Mouse (Mus musculus) heart, embryonic 15.5 days (tissue): ENCODE results near the gene Olfr1420. TPM values are rescaled to one million over a fixed set of nuclear protein-coding genes. Genes with fewer than 3 reads are reported as not detected.
"Not testable (repeated sequence)": the region's sequence is repeated elsewhere in the genome, so short reads cannot be mapped to it uniquely, and the experiment has no call there.

Source experiments
- ATAC-seq: fragments of 200-750 bp; cut with Nextera tagmentation; replicated peaks from 2 replicates; pipeline ENCODE4 v1.8.0; 2017; ENCODE audit warnings: low read depth, moderate TSS enrichment; ENCODE audit not compliant: insufficient number of reproducible peaks, insufficient read depth, low FRiP score
- H3K27ac ChIP-seq: fragments of 300-500 bp; sonication (generic); 2 replicates; pipeline ENCODE4 v1.5.1; 2015; ENCODE audit warnings: mild to moderate bottlenecking, inconsistent platforms
- H3K27me3 ChIP-seq: fragments of 300-500 bp; sonication (generic); 2 replicates; pipeline ENCODE4 v1.6.1; 2015; ENCODE audit warnings: inconsistent platforms
- H3K36me3 ChIP-seq: fragments of 300-500 bp; sonication (generic); 2 replicates; pipeline ENCODE4 v1.6.1; 2015; ENCODE audit warnings: mild to moderate bottlenecking, inconsistent platforms
- H3K4me1 ChIP-seq: fragments of 300-500 bp; sonication (generic); replicated peaks from 2 replicates; pipeline ENCODE4 v1.6.1; 2015; ENCODE audit warnings: inconsistent platforms
- H3K4me2 ChIP-seq: fragments of 300-500 bp; sonication (generic); 2 replicates; pipeline ENCODE4 v1.6.1; 2015; ENCODE audit warnings: inconsistent platforms, mild to moderate bottlenecking, moderate library complexity
- H3K4me3 ChIP-seq: fragments of 300-500 bp; sonication (generic); 2 replicates; pipeline ENCODE4 v1.5.1; 2015; ENCODE audit warnings: mild to moderate bottlenecking, inconsistent platforms
- H3K9ac ChIP-seq: fragments of 300-500 bp; sonication (generic); 2 replicates; pipeline ENCODE4 v1.6.1; 2015; ENCODE audit warnings: mild to moderate bottlenecking, inconsistent platforms
- H3K9me3 ChIP-seq: fragments of 300-500 bp; sonication (generic); replicated peaks from 2 replicates; pipeline ENCODE4 v1.6.1; 2016; ENCODE audit warnings: inconsistent platforms
- WGBS: fragments of 180-500 bp; shearing (Covaris S2); methylation state at CpG from one replicate; pipeline ENCODE4 v1.1.7; 2015; ENCODE audit warnings: mixed read lengths; 5-methylcytosine and 5-hydroxymethylcytosine counted together
- polyA plus RNA-seq: library from polyadenylated mRNA; unstranded; fragments of >200 nt; fragmentation: Nextera tagmentation; extraction: Ambion mirVana; gene quantifications from 2 replicates; pipeline ENCODE4 v1.2.1, GENCODE M21; 2015

The Olfr1420 gene
- 0.05 and 0.28 TPM in 2 replicates for polyA plus RNA-seq

GRCm38 (mm10) chr19:11886265-11886664, at the start of gene Olfr1420:
Gene Olfr1420 (plus strand): TSS chr19:11886565.
- H3K9ac ChIP-seq: no peak within 1 kb of the TSS
- H3K36me3 ChIP-seq: no peaks in the 10 kb centered on the region
- no peaks in the 10 kb centered on the region for H3K4me1 ChIP-seq
- no peak for ATAC-seq
- no peaks in the 10 kb centered on the region for H3K27me3 ChIP-seq
- H3K9me3 ChIP-seq: no peaks in the 10 kb centered on the region
- no peak within 1 kb of the TSS for H3K4me3 ChIP-seq
- H3K4me2 ChIP-seq: no peak within 1 kb of the TSS
- H3K27ac ChIP-seq: no peak within 1 kb of the TSS
- WGBS: 20% methylated on average over 1 of the region's 1 CpGs

DNA sequence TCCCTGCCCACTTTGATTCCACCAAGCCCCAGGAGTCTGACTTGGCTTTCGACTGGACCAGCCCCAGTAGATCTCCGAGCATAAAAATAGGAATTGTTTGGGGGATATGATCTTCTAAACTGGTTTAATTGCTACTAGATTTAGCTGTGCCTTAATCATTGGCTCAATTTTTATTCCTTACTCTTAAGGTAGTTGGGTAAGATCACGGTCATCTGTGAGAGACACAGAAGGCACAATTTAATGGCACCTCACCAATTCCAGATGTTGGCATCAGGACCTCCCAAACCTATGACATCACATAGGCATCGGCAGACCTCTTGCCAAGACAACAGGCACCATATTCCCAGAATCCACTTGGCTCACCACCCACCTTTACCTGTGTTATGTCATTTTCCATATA, 47.2 kb upstream of the Olfr1420 start, which contains the start of gene Olfr1417:
Gene Olfr1417 (minus strand): TSS at position 101 of the 400 bp plus-strand sequence.
- no peaks in the 10 kb centered on the region for H3K27me3 ChIP-seq
- H3K4me2 ChIP-seq: no peak within 1 kb of the TSS
- H3K27ac ChIP-seq: no peak within 1 kb of the TSS
- H3K36me3 ChIP-seq: no peaks in the 10 kb centered on the region
- WGBS: 79% methylated on average over 4 of the region's 4 CpGs
- no peaks in the 10 kb centered on the region for H3K9me3 ChIP-seq
- no peaks in the 10 kb centered on the region for H3K4me1 ChIP-seq
- no peak within 1 kb of the TSS for H3K4me3 ChIP-seq
- no peak for ATAC-seq
- no peak within 1 kb of the TSS for H3K9ac ChIP-seq

DNA sequence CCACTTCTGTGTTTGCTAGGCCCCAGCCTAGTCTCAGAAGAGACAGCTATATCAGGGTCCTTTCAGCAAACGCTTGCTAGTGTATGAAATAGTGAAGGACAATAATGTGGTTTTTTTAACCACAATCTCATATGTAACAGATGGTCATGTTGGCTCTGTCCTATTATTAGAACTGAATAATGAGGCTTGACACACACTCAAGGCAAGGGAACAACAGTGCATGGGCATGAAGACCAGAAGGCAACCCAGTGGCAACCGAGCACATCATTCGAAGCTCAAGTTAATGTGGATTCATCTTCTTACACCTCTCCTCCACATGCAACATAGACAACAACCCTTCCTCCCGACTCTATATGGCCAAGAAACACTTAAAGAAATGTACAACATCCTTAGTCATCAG, 40.0 kb upstream of the Olfr1420 start:
- no peak overlapping the region for H3K27ac ChIP-seq
- H3K4me3 ChIP-seq: no peak overlapping the region
- H3K9me3 ChIP-seq: no peaks in the 10 kb centered on the region
- H3K9ac ChIP-seq: no peak overlapping the region
- H3K36me3 ChIP-seq: no peaks in the 10 kb centered on the region
- H3K4me1 ChIP-seq: no peaks in the 10 kb centered on the region
- no peaks in the 10 kb centered on the region for H3K27me3 ChIP-seq
- WGBS: 80% methylated on average over 4 of the region's 4 CpGs
- ATAC-seq: no peak
- no peak overlapping the region for H3K4me2 ChIP-seq

DNA sequence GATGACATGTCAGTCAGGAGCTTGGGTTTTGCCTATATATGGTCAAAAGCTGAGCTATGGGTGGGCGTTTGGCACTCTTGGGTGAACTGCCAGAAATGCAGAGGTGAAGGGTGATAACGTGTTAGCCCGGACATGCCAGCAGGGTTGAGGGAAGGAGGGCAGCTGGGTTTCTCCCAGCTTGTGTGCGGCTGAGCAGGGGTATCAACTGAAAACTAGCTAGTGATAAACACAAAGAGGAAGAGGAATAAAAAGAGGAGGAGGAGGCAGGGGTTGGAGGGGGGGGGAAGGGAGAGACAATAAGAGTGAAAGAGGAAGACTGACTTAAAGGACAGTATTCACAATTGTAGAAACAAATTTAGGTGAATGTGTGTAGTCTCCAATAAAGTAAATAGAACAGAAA, 33.7 kb upstream of the Olfr1420 start:
- Histone ChIP-seq H3K4me3 (no peak overlapping the region), H3K9me3 (no peaks in the 10 kb centered on the region), H3K27me3 (no peaks in the 10 kb centered on the region), H3K9ac (no peak overlapping the region), H3K27ac (no peak overlapping the region), H3K4me1 (no peaks in the 10 kb centered on the region), H3K36me3 (no peaks in the 10 kb centered on the region), H3K4me2 (no peak overlapping the region)
- WGBS: 22% methylated on average over 4 of the region's 4 CpGs
- no peak for ATAC-seq

DNA sequence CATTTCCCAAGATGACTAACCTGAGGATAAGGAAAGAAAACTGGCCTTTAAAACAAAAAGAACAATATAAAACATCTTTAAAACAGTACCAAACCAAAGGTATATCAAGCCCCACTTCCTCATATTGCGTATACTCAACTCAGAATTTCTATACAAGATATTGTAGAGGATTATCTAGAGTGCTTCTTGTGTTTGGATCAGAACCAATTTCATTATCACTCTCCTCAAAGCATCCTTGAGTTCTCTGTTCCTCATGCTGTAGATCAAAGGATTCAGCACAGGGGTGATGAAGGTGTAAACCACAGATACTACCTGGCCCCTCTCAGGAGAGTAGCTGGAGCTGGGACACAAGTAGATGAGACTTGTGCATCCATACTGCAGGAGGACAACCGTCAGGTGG, 31.5 kb upstream of the Olfr1420 start:
- Histone ChIP-seq H3K9ac (no peak overlapping the region), H3K27ac (no peak overlapping the region), H3K4me2 (no peak overlapping the region), H3K27me3 (no peaks in the 10 kb centered on the region), H3K4me3 (no peak overlapping the region), H3K4me1 (no peaks in the 10 kb centered on the region), H3K9me3 (no peaks in the 10 kb centered on the region), H3K36me3 (no peaks in the 10 kb centered on the region)
- WGBS: 87% methylated on average over 2 of the region's 2 CpGs
- no peak for ATAC-seq

DNA sequence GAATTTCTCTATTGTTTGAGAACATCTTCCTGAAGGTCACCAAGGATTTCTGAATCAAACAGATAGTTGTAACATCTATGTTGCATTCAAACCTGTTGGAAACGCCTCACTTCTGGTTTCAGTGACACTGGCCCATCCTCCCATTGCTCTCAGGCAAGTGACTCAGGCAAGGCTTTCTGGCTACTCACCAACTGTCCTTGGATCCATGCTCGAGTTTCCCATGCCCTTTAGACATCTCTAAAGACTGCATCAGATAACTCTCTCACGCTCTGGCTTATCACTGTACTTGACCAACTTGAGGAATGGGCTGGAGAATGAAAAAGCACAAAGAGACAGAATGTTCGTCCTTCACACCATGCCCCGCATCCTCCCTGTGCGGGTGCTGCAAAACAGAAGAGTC, 29.9 kb upstream of the Olfr1420 start:
- no peak overlapping the region for H3K4me3 ChIP-seq
- no peaks in the 10 kb centered on the region for H3K27me3 ChIP-seq
- 58% methylated on average over 6 of the region's 6 CpGs for WGBS
- no peak overlapping the region for H3K27ac ChIP-seq
- H3K4me1 ChIP-seq: no peaks in the 10 kb centered on the region
- no peaks in the 10 kb centered on the region for H3K36me3 ChIP-seq
- ATAC-seq: no peak
- no peaks in the 10 kb centered on the region for H3K9me3 ChIP-seq
- H3K9ac ChIP-seq: no peak overlapping the region
- H3K4me2 ChIP-seq: no peak overlapping the region

GRCm38 (mm10) chr19:11860966-11861365, 25.4 kb upstream of the Olfr1420 start, which contains the start of gene Olfr1418:
Gene Olfr1418 (minus strand): TSS chr19:11861066.
- Histone ChIP-seq H3K27me3 (no peaks in the 10 kb centered on the region), H3K9ac (no peak within 1 kb of the TSS), H3K4me2 (no peak within 1 kb of the TSS), H3K4me3 (no peak within 1 kb of the TSS), H3K27ac (no peak within 1 kb of the TSS), H3K4me1 (no peaks in the 10 kb centered on the region), H3K36me3 (no peaks in the 10 kb centered on the region), H3K9me3 (no peaks in the 10 kb centered on the region)
- WGBS: 85% methylated on average over 1 of the region's 1 CpGs
- no peak for ATAC-seq

GRCm38 (mm10) chr19:11867837-11868236, 18.5 kb upstream of the Olfr1420 start:
- WGBS: 73% methylated on average over 2 of the region's 2 CpGs

GRCm38 (mm10) chr19:11875006-11875405, 11.4 kb upstream of the Olfr1420 start, which contains the start of gene Olfr1419:
Gene Olfr1419 (minus strand): TSS chr19:11875106.
- 32% methylated on average over 1 of the region's 1 CpGs for WGBS

More at GRCm38 (mm10) chr19:11867837-11868236, 18.5 kb upstream of the Olfr1420 start:
- Histone ChIP-seq H3K36me3 (no peaks in the 10 kb centered on the region), H3K9me3 (no peaks in the 10 kb centered on the region), H3K4me3 (no peak overlapping the region), H3K4me2 (no peak overlapping the region), H3K27ac (no peak overlapping the region), H3K27me3 (no peaks in the 10 kb centered on the region), H3K9ac (no peak overlapping the region), H3K4me1 (no peaks in the 10 kb centered on the region)
- no peak for ATAC-seq

DNA sequence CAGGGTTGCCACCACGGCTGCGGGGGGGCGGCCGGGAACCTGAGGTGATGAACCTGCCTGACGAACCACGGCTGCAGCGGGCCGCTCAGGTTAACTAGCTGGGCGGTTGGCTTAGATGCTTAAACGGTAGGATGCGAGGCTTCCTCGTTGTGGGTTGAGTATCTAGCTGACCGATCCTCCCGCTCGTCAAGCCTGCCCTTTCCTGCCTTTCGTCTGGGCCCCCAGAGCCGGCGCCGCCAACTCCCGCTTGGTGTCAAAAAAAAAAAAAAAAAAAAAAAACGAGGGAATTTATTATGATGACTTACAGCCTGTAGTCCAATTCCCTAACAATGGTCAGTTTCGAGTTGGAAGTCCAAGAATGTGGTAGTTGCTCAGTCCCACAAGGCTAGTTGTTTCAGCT, 8.0 kb upstream of the Olfr1420 start:
- H3K27me3 ChIP-seq, H3K36me3 ChIP-seq, H3K9ac ChIP-seq, ATAC-seq, H3K9me3 ChIP-seq, H3K4me1 ChIP-seq, H3K27ac ChIP-seq: not testable (repeated sequence)
- 0 out of 2 replicates have a peak overlapping the region, but pooled peaks have one; percentile 7 for H3K4me3 ChIP-seq
- peak overlapping the region; percentile 36; the same call in 1 of the 2 replicates for H3K4me2 ChIP-seq
- 44% methylated on average over 22 of the region's 22 CpGs for WGBS

More at GRCm38 (mm10) chr19:11875006-11875405, 11.4 kb upstream of the Olfr1420 start, which contains the start of gene Olfr1419:
- Histone ChIP-seq H3K9ac (no peak within 1 kb of the TSS), H3K4me1 (no peaks in the 10 kb centered on the region), H3K4me2 (no peak within 1 kb of the TSS), H3K36me3 (no peaks in the 10 kb centered on the region), H3K27ac (no peak within 1 kb of the TSS), H3K4me3 (no peak within 1 kb of the TSS), H3K9me3 (no peaks in the 10 kb centered on the region), H3K27me3 (no peaks in the 10 kb centered on the region)
- ATAC-seq: no peak

DNA sequence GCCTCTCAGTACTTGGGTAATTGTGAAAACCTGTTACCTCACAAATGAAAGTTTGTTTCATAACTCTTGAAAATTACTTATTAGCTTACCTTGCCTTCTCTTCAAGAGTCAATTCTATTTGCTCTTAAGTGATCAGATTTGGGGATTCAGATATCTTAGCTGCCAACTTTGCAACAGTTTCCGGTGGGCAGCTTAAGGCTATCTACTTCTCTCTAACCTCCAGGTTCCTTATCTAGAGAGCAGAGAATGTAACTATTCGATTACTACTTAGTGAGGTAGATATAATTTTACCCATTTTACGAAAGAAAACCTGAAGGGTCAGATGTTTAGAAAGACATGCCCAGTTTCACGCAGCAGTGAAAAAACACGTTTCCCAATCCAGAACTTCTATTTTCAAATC, 24.7 kb downstream of the Olfr1420 start:
- no peak for ATAC-seq
- peak overlapping the region; percentile 69 for H3K4me2 ChIP-seq
- no peak overlapping the region; the same call in 1 of the 2 replicates for H3K9ac ChIP-seq
- H3K9me3 ChIP-seq: no peaks in the 10 kb centered on the region
- H3K4me1 ChIP-seq: peaks cover 21% of the 10 kb centered on the region
- H3K27ac ChIP-seq: peak overlapping the region; percentile 95; the same call in 1 of the 2 replicates
- WGBS: 75% methylated on average over 5 of the region's 5 CpGs
- H3K36me3 ChIP-seq: peaks cover 9% of the 10 kb centered on the region; the same call in 1 of the 2 replicates
- peak overlapping the region; percentile 92 for H3K4me3 ChIP-seq
- no peaks in the 10 kb centered on the region for H3K27me3 ChIP-seq

DNA sequence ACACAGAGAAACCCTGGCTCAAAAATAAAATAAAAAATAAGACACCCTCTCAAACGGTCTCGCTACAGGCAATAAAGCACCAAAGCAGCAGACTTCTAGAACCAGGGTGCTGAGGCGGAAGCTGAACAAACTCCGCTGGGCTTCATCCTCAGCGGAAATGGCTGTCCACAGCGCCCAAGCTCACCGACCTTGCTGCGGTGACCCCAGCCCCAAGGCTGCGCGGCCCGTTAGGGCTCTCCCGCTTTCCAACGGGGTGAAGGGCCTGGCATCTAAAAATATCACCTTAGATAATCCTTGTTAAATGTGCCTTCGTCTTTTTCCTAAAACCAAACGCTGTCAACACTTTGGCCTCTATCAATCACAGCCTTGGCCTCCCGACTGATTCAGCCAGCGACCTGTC, 25.2 kb downstream of the Olfr1420 start:
- no peaks in the 10 kb centered on the region for H3K27me3 ChIP-seq
- WGBS: 3% methylated on average over 17 of the region's 17 CpGs
- peak overlapping the region; percentile 95 for H3K27ac ChIP-seq
- H3K9me3 ChIP-seq: no peaks in the 10 kb centered on the region
- peak; percentile 38 for ATAC-seq
- peaks cover 24% of the 10 kb centered on the region for H3K4me1 ChIP-seq
- H3K36me3 ChIP-seq: peaks cover 9% of the 10 kb centered on the region; the same call in 1 of the 2 replicates
- H3K9ac ChIP-seq: peak overlapping the region; percentile 90
- peak overlapping the region; percentile 69 for H3K4me2 ChIP-seq
- peak overlapping the region; percentile 92 for H3K4me3 ChIP-seq
